Mouse (Mus musculus): ENCODE data around the gene Ikzf3.

The Ikzf3 gene

DNA sequence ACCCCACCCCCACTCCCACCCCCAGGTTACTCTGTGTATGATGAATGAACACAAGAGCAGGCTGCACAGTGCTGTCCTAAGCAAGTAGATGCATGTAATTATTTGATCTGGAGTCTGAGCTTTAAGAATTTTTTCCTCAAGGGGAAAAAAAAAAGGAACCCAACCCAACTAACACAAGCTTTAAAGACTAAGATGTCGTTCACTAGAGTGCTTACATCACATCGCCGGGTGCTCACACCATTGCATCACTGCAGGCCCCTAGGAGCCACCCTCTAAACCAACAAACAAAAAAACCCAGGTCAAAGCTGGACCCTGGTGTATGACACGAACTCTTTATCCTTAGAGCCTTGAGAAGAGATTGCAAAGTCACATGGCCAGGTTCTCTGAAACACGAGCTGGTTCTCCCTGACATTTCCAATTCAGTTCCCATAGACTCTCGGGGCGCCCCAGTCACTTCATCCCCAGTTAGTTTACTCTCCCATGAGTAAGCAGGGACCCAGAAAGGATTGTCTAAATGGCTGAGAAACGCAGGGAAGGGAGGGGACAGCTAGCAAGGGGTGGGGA, 71.8 kb downstream of the Ikzf3 start:
- no peak for DNase-seq (ENCODE audit: low spot score)

DNA sequence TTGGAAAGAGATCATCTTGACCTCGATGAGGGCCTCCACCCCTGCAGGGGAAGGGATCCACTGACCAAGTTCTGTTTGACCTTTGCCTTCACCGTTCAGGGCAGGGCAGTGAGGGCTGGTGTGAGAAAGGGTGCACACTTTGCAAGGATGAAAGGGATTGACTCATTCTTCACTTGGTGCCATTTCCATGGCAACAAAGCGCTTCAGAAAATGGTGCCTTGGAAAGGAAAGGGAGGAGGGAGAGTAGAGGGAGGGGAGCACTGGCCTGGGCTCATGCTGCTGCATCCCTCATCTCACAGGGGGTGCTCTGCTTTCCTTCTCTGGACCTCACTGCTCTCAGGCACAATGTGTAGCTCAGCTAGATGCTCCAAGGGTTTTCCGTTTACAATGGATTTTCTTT, 73.1 kb downstream of the Ikzf3 start:
- DNase-seq (ENCODE audit: low spot score), result no peak

DNA sequence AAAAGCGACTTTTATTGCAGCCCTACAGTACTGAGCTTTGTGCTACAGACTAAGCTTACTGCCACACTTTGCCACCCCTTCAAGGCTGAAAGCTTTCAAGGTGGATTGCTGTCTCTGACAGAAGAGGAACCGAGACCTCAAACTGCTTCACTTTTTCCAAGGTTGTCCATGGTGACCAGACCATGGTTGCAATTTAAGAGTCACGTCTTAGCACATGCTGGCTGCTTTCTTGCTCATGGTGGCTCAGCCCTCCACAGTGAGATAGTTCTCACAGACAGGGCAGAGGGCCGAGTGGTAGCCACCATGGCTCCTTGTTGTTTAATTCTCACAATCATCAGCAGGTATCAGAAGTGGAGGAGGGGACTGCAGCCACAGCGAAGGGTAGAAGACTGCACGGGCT, 75.0 kb downstream of the Ikzf3 start:
- DNase-seq (ENCODE audit: low spot score), result no peak

DNA sequence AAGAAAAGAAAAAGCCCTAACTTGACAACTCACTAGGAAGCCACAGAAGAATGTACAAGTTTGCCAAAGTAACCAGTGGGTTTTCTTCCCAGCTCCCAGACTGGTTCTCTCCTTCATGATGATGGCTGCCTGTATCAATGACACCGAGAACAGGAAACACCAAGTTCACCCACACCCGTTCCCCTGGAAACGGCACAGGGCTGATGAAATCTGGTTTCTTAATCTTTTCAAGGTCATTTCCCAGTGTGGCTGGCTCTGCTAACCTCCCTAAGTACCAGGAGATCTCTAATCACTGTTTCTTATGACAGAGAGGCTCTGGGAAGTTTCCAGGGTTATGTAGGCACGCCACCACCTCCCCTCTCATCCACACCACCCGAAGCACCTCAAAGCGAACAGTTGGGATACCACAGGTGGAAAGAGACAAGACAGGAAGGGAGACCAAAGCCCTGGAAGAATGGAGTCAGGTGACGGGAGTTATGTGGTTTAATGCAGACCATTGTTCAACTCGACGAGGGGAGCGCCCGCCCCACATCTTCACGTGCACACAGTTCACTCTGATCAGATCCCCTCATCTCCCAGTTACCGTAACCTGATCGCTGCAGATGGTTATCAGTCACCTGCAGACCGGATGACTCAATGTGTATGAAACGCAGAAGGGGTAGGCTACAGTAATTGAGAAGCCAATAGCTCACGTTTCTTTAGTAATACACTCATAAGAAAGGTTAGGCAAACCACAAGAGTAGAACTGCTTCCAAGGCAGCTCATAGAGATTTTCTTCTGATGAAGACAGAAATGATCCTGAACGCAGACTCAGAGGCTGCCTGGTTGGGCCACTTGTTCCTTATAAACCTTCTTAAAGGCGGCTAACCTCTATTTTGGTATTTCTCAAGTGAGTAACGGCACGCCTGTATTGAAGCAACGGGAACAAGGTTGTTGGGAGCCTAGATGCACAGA, 75.8 kb downstream of the Ikzf3 start:
- no peak for DNase-seq (ENCODE audit: low spot score)

DNA sequence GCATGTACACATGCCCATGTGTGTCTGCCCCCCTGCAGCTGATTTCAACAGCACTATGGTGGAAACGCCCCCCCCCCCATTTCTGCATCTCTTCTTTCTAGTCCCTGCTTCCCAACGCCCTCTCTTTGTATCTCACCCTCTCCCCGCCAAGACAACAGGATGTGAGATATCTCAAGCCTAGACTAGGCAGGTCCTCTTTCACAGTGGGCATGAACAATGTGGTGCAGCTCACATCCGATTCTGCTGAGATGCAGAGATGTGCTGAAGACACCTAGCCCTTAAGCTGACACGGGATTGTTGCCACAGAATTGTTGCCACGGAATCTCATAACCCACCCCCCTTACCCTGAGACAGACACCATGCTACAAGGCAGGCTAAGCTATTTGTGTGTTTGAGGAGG, 81.3 kb downstream of the Ikzf3 start:
- no peak for DNase-seq (ENCODE audit: low spot score)

DNA sequence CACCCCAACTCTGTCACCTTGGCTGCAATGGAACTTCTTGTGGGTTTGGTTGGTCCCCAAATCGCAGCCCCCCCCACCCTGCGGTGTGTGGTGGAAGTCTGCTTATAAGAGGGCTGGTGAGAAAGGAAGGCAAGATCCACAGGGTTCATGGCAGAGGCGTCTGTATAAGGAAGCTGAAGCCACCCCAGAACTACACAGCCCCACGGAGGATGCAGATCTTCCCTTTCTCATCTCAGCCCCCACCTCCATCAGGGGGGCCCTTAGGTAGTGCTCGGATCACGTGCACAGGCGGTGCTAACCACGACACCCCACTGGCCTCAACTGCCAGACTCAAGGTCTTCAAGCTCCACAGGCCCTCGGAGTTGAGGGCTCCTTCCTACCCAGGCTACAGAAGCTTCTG, 81.9 kb downstream of the Ikzf3 start:
- DNase-seq (ENCODE audit: low spot score), result no peak

DNA sequence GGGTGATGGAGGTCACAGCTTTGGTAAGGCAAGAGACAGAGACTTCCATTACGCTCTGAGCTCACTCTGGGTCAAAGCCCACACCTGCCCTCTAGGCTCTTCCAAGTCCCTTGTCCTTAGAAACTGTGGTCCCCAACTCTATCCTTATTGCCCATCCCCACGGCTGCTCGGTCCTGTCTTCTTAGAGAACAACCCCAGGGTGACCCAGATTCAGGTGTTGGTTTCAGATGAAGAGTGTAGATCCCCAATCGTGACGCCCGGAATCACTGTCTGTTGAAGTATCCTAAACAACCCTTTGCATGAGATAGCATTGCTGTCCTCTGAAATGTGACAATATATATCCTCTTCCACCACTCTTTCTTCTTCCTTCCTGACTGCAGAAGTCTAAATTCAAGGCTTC, 83.6 kb downstream of the Ikzf3 start:
- DNase-seq (ENCODE audit: low spot score), result no peak

DNA sequence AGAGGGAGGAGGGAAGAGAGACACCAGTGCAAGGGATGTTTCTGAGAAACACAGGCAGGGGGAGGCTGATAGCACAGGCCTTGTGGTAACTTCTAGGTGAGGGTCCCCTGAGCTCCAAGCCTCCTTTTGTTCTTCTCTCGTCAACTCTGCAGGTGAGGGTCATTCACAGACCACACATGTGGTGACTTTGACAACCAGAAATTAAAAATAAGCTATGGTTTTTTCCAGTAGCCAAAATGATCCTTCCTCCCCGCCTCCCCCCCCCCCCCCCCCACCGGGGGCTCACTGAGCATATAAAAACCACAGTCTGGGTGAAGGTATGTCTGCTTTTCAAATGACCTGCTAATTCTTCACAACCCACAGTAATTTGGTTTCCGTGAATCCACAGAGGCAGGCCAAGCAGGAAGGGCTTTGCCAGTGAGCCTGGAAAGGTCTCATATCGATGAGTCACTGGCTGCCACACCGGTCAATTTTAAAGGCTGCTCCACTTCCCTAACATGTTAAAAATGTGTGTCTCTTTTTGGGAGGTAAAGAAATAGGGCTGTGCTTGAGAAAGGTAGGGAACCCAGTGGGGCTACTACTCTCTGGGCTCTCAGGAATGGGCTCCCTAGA, 84.6 kb downstream of the Ikzf3 start:
- no peak for DNase-seq (ENCODE audit: low spot score)

DNA sequence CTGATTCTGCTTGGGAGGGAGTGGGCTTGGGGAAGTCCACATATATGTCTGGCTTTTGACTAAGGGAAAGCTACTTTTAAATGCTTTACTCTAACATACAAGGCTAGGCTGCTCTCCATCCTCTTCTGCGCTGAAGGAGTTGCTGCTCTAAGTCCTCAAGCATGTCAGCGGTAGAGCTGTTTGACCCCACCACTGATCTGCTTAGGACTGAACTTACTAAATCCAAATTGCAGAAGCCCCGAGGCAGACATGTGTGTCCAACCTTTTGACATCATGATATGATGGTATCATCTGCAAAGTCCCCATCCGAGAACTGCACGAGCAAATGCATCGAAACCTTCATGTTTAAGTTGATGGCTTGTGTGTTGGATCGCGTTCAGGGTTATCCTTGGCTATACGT, 86.0 kb downstream of the Ikzf3 start:
- no peak for DNase-seq (ENCODE audit: low spot score)

DNA sequence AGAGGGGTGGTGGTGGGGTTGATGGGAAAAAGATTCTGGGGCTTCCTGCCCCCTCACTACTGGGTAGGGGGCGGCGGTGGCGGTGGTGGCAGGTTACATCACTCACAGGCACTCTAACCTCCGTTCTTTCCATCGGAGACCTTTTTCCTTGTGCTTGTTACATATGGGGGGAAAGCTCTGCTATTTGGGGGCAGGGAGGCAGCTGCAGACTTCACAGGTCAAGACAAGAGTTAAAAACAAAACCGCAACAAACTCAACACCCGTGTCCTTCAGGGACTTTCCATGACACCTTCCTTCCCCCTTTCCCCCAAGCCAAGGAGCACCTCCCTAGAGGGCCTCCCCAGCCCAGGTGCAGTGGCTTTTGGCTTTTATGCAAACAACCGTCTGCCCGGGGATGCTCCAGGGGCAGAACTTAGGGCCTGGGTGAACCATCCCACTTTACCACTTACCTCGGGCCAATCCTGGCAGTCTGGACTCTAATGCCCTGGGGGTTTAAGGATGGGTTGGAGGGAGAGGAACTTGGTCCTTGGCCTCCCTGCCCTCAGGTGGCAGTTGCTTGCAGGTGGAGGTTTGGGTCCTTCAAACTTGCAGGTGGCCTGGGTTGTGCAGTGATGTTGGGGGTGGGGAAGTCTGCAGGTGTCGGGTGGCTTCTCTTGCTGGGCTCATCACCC, 86.6 kb downstream of the Ikzf3 start:
- DNase-seq (ENCODE audit: low spot score), result peak; percentile 52

DNA sequence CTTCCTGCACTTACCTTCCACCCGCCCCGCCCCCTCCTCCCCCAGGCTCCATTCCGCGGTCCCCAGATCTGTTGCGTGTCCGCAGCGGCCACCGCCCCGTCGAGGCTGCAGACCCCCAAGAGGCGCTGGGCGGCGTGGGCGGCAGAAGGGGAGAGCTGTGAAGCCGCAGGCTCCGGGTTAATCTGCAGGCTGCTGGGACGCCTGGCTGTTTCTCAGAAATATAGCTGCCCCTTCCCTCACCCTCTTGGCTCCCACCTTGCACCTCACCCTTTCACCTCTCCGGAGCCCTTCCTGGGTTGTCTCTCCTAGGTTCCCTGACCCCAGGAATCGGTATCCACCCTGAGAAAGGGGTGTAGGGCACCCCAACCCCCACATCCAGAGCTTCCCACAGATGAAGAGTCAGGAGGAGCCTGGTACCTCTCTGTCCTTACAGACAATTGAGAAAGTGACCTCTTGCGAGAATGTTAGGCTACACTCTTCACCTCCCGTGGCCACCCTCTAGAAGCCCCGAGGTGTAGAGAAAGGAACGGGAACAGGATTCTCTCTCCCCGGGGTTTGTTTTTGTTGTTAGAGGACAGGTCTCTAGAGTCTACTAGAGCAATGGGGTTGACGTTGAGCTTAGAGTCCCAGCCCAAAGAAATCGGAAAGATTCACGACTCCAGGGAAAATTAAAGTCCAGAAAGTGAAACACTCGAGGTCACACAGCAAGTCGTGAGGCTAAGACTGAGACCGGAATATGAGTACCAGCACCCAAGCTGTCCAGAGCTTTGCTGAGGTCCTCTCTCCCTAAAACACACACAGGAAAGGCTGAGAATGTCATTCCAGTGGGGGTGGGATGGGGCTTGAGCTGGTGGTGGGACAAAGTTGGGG, 87.5 kb downstream of the Ikzf3 start:
- no peak for DNase-seq (ENCODE audit: low spot score)

DNA sequence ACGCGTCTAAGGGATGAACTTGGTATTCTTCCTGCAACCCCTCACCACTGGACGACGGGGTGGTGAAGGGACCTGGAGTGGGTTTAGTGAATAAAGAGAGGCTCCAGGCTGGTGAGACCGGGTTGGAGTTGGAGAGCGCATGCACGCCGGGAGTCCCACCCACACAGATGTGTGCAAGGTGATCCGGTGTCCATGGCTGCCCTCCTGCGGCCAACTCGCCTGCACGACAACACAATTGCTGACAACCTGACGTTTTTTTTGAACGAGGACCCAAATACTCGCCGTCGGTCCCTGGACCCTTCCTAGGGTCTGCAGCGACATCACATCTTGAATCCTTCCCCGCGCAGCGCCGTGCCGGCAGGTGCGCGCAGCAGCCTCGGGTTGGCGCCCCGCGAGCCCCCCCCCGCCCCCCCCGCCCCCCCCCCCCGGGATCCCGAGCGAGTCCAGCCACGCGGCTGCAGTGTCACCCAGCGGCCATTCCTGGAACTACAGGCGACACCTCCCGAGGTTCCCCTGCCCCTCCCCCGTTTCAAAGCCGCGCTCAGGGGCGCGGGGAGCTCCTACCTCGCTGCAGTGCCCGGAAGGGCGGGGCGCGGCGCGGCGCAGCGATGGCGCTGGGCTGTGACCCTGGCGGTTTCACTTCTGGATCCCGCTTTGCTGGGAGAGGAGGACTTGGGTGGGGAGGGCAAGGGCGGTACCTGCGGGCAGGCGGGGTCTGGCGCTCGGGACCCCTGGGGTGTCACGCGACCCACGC, 88.3 kb downstream of the Ikzf3 start:
- peak; percentile 84 for DNase-seq (ENCODE audit: low spot score)

DNA sequence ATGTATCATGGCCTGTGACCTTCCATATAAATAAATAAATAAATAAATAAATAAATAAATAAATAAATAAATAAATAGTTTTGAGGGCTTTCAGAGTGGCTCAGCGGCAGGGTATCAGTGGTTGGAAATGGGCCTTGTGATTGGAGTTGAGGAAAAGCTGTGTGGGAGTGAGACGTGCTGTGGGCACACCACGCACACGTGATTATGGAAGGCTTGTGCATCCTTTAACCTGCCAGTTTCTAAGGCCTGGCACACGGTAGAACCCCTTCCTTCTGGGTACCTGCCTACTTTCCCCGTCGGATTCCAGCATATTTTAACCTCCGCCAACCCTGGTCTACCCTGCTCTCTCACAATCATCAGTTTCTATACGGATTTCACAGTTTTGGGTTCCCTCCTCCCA, 88.9 kb downstream of the Ikzf3 start:
- no peak for DNase-seq (ENCODE audit: low spot score)

DNA sequence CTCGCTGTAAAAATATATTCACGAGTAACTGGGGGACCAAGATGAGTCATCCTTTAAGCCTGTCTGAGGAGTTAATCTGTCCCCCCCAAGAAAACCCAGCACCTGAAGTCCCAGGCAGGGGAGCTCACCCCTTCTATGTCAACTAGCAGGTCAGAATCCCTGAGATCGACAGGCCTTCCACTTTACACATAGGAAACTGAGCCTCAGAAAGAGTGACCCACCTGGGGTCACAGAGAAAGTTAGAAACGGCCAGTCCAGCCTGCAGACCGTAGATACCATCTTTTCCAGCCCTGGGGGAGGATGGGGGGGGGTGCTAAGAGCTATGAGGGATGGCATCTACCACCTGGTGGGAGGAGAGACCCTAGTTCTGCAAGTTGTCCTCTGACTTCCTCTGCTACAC, 89.3 kb downstream of the Ikzf3 start:
- DNase-seq (ENCODE audit: low spot score), result no peak

DNA sequence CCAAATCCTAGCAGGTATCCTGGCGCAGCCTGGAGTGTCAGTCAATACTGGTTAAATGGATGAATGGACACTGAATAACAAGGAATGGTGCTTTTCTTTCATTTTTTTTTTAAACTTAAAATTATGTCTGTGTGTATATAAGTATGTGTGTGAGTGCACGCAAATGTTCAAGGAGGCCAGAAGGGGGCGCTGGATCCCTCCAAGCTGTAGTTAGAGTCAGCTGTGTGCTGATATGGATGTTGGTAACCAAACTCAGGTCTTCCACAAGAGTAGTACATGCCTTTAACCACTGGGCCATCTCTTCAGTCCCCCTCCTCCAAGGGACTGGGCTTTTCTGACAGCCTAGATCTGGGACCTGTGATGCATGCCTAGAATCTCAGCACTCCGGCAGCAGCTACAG, 90.3 kb downstream of the Ikzf3 start:
- no peak for DNase-seq (ENCODE audit: low spot score)

DNA sequence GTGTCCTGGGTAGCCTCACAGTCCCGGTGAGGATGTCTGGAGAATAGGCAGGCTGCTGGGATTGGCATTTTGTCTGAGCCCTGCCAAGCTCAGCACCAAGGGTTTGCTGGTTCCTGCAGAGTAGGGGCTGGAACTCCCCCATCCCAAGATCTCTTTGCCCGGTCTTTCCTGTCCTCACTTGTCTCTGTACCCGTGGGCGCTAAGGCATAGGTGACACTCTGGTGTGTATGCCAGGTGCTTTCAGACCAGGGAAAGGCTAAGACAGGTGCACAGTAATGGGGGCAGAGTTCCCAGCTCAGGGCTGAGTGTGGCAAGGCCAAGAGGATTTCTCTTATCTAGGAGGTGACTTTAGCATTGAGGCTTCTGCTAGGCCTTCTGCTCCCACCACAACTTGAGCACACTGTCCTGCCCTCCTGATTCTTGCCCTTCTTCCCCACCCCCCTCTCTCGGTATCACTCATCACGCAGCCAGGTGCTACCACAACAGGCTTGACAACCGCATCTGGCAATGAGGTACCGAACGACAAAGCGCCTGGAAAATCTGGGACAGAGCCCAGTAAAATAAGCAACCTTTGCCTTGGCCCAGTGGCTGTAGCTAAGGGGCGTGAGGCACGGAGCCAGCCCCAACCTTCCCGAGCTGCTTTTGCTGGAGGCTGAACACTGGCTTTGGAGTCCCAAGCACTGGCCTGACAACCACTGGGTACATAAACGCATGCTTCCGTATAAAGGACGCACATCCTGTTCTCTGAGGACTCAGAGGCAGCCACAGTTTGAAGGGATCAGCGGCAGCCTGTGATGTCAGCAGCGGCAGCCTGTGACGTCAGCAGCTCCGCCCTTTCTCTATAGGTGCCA, 95.7 kb downstream of the Ikzf3 start:
- DNase-seq (ENCODE audit: low spot score), result no peak

DNA sequence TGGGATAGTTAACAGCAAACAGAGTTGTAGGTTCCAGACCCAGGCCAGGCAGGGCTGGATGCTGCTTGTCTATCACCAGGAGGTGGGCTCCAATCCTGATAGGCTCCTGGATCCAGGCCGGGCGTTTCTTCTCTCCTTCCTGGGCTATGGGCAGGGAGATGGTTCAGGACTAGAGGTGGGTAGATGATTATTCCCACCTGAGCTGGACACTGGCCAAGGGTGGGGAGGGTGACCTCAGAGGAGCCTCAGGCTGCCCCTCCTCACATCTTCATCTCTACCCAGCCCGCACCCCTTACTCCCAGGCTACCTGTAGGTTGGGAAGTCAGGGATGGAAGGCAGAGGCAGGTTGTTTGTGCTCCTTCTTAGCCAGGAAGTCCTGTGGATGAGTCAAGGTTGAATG, 96.4 kb downstream of the Ikzf3 start:
- DNase-seq (ENCODE audit: low spot score), result no peak

DNA sequence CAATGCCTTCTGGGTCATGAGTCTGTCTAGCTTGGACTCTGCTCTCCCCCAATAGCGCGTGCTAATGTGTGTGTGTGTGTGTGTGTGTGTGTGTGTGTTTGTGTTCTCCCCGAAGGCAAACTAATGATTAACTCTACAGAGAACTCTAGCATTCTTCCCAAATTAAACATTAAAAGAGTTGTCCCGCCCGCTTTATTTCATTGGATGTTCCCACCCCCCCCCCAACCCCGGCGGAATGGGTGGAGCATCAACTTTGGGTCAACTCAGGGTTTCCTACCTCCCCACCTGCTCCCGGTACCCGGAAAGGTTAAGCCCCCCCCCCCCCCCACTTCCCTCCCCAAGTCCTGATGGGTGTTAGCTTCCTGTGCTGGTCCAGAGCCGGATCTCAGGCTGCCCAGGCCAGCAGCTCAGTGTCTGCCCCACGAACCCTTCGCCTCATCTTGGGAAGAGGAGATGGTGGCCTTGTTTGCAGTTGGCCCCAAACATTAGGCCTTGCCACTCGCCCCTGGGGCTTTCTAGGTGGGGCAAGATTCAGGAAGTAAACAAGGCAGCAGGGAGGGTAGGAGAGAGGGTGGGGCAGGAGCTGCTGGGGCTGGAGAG, 97.5 kb downstream of the Ikzf3 start:
- no peak for DNase-seq (ENCODE audit: low spot score)

DNA sequence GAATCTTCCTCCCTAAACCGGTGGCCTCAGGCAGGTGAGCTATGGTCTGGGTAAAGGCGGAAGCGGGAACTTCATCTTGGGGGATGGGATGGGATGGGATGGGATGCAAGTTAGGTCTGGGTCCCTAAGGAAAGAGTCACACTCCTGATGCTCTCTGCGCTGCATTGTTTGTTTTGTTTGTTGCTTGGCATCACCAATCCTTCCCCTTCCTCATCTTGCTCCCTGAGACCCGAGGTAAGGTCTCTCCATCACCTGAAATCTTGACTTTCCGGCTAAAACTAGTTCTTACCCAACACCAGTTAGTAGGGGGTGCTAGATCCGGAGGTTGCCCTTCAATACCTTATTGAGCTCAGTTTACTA, 98.4 kb downstream of the Ikzf3 start:
- DNase-seq (ENCODE audit: low spot score), result no peak
